Mouse (Mus musculus) frontal cortex, postnatal 14 days (tissue): ENCODE measurements around the gene Slc4a4.
"Not testable (repeated sequence)": the region's sequence is repeated elsewhere in the genome, so short reads cannot be mapped to it uniquely, and the experiment has no call there.

Source experiments
- DNase-seq, 2 experiments: peaks; one replicate each; pipeline ENCODE4 v3.0.0; 2022; ENCODE audit warnings: low spot score in 2 of 2

Gene Slc4a4

GRCm38 (mm10) chr5:88960342-88961105 lies 73.9 kb downstream of the Slc4a4 start:
- DNase-seq, result no peak

- no peak for DNase-seq
These were observed 74.7 kb downstream of the Slc4a4 start for GRCm38 (mm10) chr5:88961351-88961761.

- no peak for DNase-seq
These were observed 78.2 kb downstream of the Slc4a4 start for GRCm38 (mm10) chr5:88964685-88965290.

- no peak for DNase-seq
These were observed 79.9 kb downstream of the Slc4a4 start for GRCm38 (mm10) chr5:88966507-88966906.

- no peak for DNase-seq
These were observed 82.5 kb downstream of the Slc4a4 start for GRCm38 (mm10) chr5:88968923-88969639.

GRCm38 (mm10) chr5:88971554-88971953 lies 84.9 kb downstream of the Slc4a4 start:
- DNase-seq, result no peak

GRCm38 (mm10) chr5:88972277-88972676 lies 85.7 kb downstream of the Slc4a4 start:
- no peak for DNase-seq

GRCm38 (mm10) chr5:88973130-88973529 lies 86.5 kb downstream of the Slc4a4 start:
- no peak for DNase-seq

- no peak for DNase-seq
These were observed 89.1 kb downstream of the Slc4a4 start for GRCm38 (mm10) chr5:88975694-88976093.

- no peak for DNase-seq
These were observed 89.8 kb downstream of the Slc4a4 start for GRCm38 (mm10) chr5:88976428-88976827.

GRCm38 (mm10) chr5:88980740-88981139 lies 94.1 kb downstream of the Slc4a4 start:
- DNase-seq, result no peak

- no peak for DNase-seq
These were observed 94.8 kb downstream of the Slc4a4 start for GRCm38 (mm10) chr5:88981243-88982014.

GRCm38 (mm10) chr5:88982040-88982736 lies 95.6 kb downstream of the Slc4a4 start:
- no peak for DNase-seq

- no peak for DNase-seq
These were observed 96.6 kb downstream of the Slc4a4 start for GRCm38 (mm10) chr5:88983170-88983569.

- no peak for DNase-seq
These were observed 97.0 kb downstream of the Slc4a4 start for GRCm38 (mm10) chr5:88983652-88984051.

- no peak for DNase-seq
These were observed 102.4 kb downstream of the Slc4a4 start for GRCm38 (mm10) chr5:88989018-88989417.

- peak in 1 of 2 experiments; percentile 16 for DNase-seq
These were observed 103.7 kb downstream of the Slc4a4 start for GRCm38 (mm10) chr5:88990196-88990747.

- DNase-seq, result not testable (repeated sequence)
These were observed 104.7 kb downstream of the Slc4a4 start for GRCm38 (mm10) chr5:88991309-88991708.

GRCm38 (mm10) chr5:88994533-88994932 lies 107.9 kb downstream of the Slc4a4 start:
- peak in 1 of 2 experiments; percentile 56 for DNase-seq

GRCm38 (mm10) chr5:88996246-88996645 lies 109.6 kb downstream of the Slc4a4 start:
- DNase-seq, result no peak

- DNase-seq, result no peak
These were observed 110.7 kb downstream of the Slc4a4 start for GRCm38 (mm10) chr5:88997277-88997676.
